Mouse (Mus musculus): ENCODE data around the gene Gm9964. TPM values are rescaled to one million over a fixed set of nuclear protein-coding genes. Genes with fewer than 3 reads are reported as not detected.
"Not testable (repeated sequence)": the region's sequence is repeated elsewhere in the genome, so short reads cannot be mapped to it uniquely, and the experiment has no call there.

Gene Gm9964
- not detected for total RNA-seq (2021)
- long read RNA-seq, experiment 1 = 0 reads
- long read RNA-seq, experiment 2 = 0 reads

DNA sequence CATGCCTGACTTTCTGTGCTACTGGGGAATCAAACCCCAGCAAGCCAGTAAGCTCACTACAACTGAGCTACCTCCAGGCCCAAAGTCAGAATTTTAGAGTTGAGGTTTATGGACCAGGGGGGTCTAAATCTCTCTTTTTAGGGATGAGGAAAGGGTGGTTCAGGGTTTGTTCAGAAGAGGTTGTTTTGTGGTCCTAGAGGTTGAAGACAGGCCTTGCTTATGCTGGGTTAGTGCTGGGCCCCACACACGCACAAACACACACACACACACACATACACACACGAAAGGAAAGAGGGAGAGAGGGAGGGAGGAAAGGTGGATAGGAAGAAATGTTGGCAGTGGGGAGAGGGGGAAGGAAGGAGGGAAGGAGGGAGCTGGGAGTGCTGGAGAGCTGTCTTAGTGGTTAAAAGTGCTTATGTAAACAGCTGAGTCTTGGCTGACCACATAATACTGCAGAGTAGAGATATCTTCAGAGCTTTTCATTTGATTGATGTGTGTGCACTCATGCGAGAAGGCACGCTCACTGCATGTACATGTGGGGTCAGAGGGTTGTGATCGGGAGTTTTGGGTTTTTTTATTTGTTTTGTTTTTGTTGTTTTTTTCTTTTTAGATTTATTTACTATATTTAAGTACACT, at the start of gene Gm9964:
Gene Gm9964 (minus strand): TSS at position 51 of the 636 bp plus-strand sequence.
- no peak for DNase-seq

DNA sequence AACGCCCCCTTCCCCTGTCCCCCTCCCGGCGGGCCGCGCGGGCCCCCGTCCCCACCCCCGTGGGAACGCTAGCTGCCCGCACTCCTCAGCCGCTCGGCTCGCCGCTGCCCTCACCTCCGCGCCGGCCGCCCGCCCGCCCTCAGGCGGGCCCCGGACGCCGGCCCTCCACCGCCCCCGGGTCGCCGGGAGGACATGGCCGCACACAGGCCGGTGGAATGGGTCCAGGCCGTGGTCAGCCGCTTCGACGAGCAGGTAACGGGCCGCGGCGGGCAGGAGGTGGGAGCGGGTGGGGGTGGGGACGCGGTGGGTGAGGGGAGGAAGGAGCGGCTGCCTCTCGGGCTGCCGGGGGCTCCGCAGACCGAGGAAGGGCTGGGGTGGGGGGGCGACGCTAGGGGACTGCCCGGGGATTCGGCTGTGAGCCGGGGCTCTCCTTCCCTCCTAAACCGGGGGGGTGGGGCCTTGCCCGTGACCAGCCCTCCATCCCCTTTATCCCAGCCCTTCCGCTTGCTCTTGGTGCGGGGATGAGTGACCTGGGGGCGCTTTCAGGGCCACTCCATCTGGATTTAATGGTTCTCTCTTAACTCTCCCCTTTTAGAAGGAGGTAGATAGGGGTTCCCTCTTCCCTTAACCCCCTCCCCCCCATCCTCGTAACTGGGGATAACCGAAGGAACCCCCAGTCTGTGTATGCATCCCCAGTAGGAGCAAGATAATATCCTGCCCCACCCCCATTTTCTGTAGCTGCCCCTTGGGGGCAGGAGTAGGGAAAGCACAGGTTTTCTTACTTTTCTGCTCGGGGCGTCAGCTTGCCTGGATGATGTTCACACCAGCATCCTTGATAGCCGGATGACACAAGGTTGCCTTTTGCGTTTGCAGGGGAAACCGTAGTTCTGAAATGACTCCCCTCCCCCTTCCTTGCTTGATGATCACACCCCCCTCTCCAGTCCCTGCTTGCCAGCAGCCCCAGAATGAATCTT, 43.4 kb upstream of the Gm9964 start:
- peak; percentile 36 to 67 for DNase-seq

- peak; percentile 97 for DNase-seq
These were observed 42.6 kb upstream of the Gm9964 start, which contains the start of gene Nf1 for GRCm38 (mm10) chr11:79339234-79339807. Gene Nf1 (plus strand): TSS chr11:79339693.

DNA sequence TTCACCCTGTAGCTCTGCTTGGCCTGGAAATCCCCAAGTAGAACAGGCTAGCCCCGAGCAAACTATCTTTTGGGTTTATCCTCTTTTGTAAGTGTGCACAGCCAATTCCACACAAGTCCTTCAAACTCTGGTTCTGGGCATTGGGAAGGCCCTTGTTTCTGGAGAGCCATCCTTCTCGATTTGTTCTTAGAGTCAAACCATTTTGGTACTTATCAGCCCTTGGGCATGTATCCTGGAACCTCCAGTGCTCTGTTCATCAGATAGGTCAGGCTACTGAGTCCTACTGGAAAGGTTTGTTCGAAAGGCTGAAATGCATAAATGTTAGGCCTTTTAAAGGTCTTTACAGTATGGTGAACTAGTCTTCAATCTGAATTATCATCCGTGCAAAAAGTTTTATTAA, 41.9 kb upstream of the Gm9964 start:
- DNase-seq = no peak

GRCm38 (mm10) chr11:79336722-79337267, 40.1 kb upstream of the Gm9964 start:
- peak in 1 of 2 experiments; percentile 12 for DNase-seq

DNA sequence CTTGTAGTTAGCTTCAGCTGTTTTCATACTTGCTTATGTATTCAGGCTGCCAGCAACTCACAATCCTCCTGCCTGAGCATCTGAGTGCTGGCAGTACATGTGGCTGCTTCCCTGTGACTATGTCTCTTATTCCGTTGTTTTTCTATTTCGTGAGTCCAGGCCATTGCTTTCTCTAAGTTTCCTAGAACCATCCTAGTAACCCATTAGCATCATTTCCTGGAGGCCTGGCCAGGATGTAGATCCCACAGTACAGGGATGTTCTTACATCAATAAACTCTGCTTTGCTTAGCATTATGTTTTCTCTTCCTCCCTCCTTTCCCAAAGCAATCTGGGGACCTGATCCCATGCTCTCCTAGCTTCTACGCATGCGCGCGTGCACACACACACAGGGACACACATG, 38.4 kb upstream of the Gm9964 start:
- DNase-seq = no peak

DNA sequence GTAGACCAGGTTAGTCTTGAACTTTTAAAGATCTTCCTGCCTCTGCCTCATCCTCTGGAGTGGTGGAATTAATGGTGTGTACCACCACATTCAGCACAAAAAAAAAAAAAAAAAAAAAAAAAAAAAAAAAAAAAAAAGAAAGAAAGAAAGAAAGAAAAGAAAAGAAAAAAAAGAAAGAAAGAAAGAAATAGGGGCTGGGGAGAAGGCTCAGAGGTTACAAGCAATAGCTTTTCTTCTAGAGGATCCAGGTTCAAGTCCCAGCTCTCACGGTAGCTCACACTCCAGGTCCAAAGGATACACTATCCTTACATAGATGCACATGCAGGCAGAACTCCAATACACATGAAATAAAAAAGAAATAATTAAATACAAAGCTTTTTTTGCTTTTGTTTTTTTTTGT, 32.9 kb upstream of the Gm9964 start:
- DNase-seq = no peak

- DNase-seq = no peak
These were observed 31.4 kb upstream of the Gm9964 start for GRCm38 (mm10) chr11:79328060-79328459.

DNA sequence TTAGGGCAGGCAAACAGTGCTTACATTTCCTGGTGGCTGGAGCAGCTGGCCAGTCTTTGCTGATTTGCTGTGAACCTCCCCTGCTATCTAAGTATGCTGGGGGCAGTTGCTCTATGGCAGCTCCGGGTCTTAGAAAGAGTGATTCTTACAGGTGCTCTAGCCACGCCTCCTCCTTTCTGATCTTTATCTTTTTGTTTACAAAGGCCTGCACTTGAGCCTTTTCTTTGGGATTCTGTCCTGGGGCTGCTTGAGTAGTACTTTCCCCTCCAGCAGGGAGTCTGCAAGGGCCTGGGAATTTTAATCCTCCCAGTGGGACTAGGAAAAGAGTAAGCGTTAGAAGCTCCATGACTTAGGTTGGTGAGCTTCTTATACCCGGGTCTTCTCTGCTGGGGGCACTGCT, 30.4 kb upstream of the Gm9964 start:
- DNase-seq = no peak

- DNase-seq = peak; percentile 28 to 36
These were observed 29.0 kb upstream of the Gm9964 start for GRCm38 (mm10) chr11:79325663-79326062.

DNA sequence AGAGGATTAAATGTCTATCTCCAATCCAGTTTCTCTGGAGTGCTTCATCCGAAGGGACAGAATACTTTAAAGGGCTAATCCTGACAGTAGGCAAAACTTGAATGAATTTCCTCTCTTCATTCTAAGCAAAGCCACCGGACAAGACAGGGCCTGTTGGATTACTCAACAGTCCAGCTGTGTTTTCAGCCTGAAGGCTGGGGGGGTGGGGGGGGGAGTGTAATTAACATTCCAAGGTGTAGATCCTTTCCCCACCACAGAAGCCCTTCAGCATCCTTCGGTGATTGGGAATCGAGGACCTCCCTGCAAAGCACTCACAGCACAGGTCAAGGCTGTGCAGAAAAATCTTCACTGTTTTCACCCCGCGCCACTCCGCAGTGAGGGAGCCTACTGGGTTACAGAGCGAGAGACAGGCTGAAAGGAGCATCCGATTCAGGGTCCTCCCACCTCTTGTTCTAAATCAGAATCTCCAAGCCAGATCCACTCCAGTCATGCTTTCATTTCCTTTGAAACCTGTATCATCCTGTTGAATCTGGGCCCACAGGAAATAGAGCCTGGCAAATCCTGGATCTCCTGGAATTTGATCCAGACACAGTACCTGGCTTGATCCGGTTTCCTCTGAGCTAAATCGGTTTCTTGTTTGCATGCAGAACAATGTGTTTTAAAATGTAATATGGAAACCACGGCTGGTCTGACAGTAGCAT, 27.4 kb upstream of the Gm9964 start:
- DNase-seq = no peak

DNA sequence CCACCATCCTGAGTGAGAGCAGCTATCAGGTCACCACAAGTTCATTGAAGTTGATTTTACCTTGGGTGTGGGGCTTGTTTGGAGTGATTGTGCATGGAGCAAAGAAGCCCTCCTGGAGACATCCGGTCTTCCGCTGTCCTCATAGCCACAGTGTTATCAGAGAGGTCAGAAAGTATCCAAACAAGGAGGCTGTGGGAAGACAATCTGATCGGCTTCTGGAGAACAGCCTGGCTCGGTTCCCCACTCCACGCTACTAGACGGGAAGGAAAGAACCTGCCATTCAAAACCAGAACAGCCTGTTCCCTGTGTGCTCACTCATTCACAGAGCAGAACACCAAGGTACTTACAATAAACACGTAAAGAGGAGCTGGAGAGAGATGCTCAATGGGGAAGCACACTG, 23.1 kb upstream of the Gm9964 start:
- no peak for DNase-seq

DNA sequence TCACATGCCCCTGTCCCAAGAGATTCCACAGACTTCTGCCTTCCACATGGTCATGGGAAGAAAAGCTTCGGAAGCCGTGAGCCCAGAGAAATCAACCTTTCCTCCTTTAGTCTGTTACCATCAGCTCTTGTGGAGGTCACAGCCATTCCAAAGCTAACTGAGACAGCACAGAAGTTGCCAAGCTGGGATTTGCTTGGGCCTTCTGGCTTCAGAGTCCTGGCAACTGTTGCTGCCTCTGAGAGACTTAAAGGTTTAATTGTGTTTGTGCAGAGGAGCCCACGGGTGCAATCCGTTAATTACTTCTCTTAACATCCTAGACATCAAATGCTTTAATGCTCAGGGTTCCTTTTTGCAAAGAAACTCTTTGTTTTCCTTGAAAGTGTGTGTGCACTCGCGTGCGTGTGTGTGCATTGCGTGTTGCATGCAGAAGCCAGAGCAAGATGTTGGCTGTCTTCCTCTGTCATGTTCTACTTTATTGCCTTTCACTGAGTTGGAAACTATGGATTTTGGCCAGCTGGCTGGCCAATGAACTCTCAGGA, 20.2 kb upstream of the Gm9964 start:
- DNase-seq = no peak

- no peak for DNase-seq
These were observed 13.8 kb upstream of the Gm9964 start for GRCm38 (mm10) chr11:79310467-79310866.

DNA sequence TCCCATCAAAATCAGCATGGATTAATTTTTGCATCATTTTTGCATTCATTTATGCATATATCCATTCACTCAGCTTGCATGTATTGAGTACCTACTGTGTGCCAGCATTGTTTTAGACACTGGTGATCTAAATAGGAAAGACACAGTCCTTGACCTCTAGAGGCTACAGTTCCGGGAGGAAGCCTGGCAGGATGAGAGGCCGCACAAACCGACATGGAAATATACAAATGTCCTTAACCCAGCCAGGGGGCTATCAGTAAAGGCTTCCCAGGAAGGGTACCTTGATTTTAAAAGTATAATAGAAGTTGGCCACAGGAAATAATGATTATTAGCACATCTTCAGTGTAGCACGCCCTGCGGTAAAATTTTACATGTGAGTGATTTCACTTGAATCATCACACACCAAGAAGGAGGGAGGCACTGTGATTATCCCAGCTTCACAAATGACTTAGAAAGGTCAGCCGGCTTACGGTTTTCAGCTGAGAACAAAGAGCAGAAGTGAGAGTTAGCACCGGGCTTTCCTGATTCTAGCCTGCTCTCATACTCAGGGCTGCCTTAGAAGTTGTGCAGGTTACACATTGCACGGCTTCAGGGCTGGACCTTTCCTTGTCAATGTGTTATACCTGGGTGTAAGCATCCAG, 11.0 kb upstream of the Gm9964 start:
- DNase-seq = peak in 1 of 2 experiments; percentile 23

DNA sequence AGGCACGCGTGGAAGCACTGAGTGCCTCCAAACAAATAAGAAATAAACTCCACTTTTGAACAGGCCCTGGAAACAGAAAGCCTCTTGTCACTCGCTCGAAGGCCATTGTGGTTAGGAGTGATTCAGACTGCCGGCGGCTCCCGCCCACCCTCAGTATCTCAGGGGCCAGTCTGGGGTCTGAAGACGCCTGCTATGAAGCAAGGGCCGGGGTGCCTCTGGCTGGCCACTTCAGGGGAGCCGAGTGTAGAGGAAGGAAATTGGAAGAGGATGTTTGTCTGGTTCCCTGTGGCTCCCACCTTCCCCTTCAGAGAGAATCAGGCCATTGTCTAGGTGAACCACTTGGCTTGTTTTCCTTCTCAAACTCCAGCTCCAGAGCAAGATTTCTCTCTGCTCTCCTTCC, 10.3 kb upstream of the Gm9964 start:
- peak; percentile 66 to 75 for DNase-seq

- DNase-seq = peak; percentile 67
These were observed 9.8 kb upstream of the Gm9964 start for GRCm38 (mm10) chr11:79306510-79306909.

- DNase-seq = no peak
These were observed 9.1 kb upstream of the Gm9964 start for GRCm38 (mm10) chr11:79305697-79306340.

DNA sequence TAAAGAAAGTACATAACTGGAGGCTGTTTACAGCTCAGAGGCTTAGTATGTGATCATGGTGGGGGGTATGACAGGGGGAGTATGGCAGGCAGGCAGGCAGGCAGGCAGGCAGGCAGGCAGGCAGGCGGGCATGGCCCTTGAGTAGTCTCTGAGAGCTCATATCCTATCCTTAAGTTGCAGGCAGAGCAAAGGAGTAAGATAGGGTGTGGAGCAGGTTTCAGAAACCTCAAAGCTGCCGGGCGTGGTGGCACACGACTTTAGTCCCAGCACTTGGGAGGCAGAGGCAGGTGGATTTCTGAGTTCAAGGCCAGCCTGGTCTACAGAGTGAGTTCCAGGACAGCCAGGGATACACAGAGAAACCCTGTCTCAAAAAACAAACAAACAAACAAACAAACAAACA, 7.5 kb upstream of the Gm9964 start:
- not testable (repeated sequence) for DNase-seq

GRCm38 (mm10) chr11:79303109-79303508, 6.4 kb upstream of the Gm9964 start:
- no peak for DNase-seq
